Mouse (Mus musculus) bone marrow, adult 2 months (tissue): ENCODE measurements around the gene Cdx2.

Source experiments
- CTCF ChIP-seq: fragments of 200-500 bp; IDR thresholded peaks from 2 replicates; pipeline ENCODE4 v1.5.1; 2011; ENCODE audit warnings: low read length, control low read depth; ENCODE audit not compliant: control insufficient read depth, insufficient read depth
- POLR2A ChIP-seq: fragments of 200-500 bp; IDR thresholded peaks from 2 replicates; pipeline ENCODE4 v1.6.1; 2011; ENCODE audit warnings: low read depth, mild to moderate bottlenecking, control low read depth, low read length, borderline replicate concordance; ENCODE audit not compliant: control insufficient read depth

DNA sequence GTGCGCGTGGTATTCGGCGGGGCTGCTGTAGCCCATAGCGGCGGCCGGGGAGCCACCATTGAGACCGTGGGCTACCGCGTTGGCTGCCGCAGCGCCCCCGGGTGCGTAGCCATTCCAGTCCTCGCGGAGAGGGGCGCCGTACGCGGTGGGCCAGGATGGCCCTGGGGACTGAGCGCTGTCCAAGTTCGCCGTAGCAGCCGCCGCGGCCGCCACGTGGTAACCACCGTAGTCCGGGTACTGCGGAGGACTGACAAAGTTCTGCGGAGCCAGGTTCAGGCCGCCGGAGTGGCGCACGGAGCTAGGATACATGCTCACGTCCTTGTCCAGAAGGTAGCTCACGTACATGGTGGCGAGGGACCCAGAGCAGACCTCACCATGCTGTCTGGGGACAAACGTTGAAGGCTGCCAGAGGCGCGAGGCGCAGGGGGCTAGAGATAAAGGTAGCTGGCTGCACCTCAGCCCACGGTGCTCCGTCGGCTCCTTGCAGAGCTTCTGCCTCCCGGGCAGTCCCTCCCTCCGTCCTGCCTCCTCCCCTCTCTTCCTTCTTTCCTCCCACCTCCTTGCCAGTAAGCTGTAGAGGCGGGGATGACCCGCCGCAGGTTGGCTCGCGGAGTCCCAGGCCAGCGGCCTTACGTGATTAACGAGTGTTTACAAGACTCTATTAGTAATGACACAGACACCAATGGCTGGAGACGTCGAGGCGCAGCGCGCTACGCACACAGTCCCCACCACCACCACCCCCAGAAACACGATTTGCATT lies at the start of gene Cdx2:
- TF ChIP-seq POLR2A (no peak), CTCF (no peak)
